Mouse (Mus musculus) hindbrain, embryonic 11.5 days (tissue): ENCODE data around the gene Cenpe. TPM values are rescaled to one million over a fixed set of nuclear protein-coding genes. Genes with fewer than 3 reads are reported as not detected.
A peak's percentile ranks its signal among the peaks of the same experiment; 100 is the strongest.

Source experiments
- ATAC-seq: fragments of 200-750 bp; cut with Nextera tagmentation; 2 replicates; pipeline ENCODE4 v1.8.0; 2017; ENCODE audit warnings: mild to moderate bottlenecking, moderate TSS enrichment, moderate library complexity; ENCODE audit not compliant: low FRiP score
- DNase-seq: peaks from one replicate; pipeline ENCODE4 v3.0.0-alpha.2; 2015; ENCODE audit warnings: low spot score
- H3K27ac ChIP-seq: fragments of 300-500 bp; sonication (generic); 2 replicates; pipeline ENCODE4 v1.5.1; 2014; ENCODE audit warnings: mild to moderate bottlenecking, low read depth, low read length
- H3K27me3 ChIP-seq: fragments of 300-500 bp; sonication (generic); 2 replicates; pipeline ENCODE4 v1.6.1; 2014; ENCODE audit warnings: mild to moderate bottlenecking, low read length, moderate library complexity, mixed read lengths; ENCODE audit not compliant: control insufficient read depth, insufficient read depth
- H3K36me3 ChIP-seq: fragments of 300-500 bp; sonication (generic); 2 replicates; pipeline ENCODE4 v1.6.1; 2014; ENCODE audit warnings: mild to moderate bottlenecking, low read length, moderate library complexity, mixed read lengths; ENCODE audit not compliant: control insufficient read depth, insufficient read depth
- H3K4me1 ChIP-seq: fragments of 300-500 bp; sonication (generic); replicated peaks from 2 replicates; pipeline ENCODE4 v1.6.1; 2014; ENCODE audit warnings: low read length, mixed read lengths; ENCODE audit not compliant: control insufficient read depth, insufficient read depth
- H3K4me2 ChIP-seq: fragments of 300-500 bp; sonication (generic); replicated peaks from 2 replicates; pipeline ENCODE4 v1.6.1; 2014; ENCODE audit warnings: mild to moderate bottlenecking, low read depth, low read length
- H3K4me3 ChIP-seq: fragments of 300-500 bp; sonication (generic); 2 replicates; pipeline ENCODE4 v1.5.1; 2014; ENCODE audit warnings: low read depth, low read length
- H3K9ac ChIP-seq: fragments of 300-500 bp; sonication (generic); 2 replicates; pipeline ENCODE4 v1.6.1; 2014; ENCODE audit warnings: low read depth, low read length
- H3K9me3 ChIP-seq: fragments of 300-500 bp; sonication (generic); 2 replicates; pipeline ENCODE4 v1.6.1; 2016; ENCODE audit warnings: low read length; ENCODE audit not compliant: control insufficient read depth
- WGBS: fragments of 180-500 bp; shearing (Covaris S2); extraction: QIAGEN DNeasy Blood & Tissue Kit; methylation state at CpG from one replicate; pipeline ENCODE4 v1.1.7; 2014; 5-methylcytosine and 5-hydroxymethylcytosine counted together
- polyA plus RNA-seq: library from polyadenylated mRNA; unstranded; fragments of >200 nt; fragmentation: Nextera tagmentation; extraction: Ambion mirVana; gene quantifications from 2 replicates; pipeline ENCODE4 v1.2.1, GENCODE M21; 2014

The Cenpe gene
- polyA plus RNA-seq, 1 experiment from 2014 or later = 43.5 TPM

- peak; percentile 51 for DNase-seq
- Histone ChIP-seq H3K27ac (no peak within 1 kb of the TSS), H3K4me2 (peak within 1 kb of the TSS; percentile 50), H3K27me3 (no peaks in the 10 kb centered on the region), H3K4me1 (no peaks in the 10 kb centered on the region; the same call in 1 of the 2 replicates), H3K36me3 (no peaks in the 10 kb centered on the region), H3K4me3 (peak within 1 kb of the TSS; percentile 25), H3K9ac (peak within 1 kb of the TSS; percentile 27; the same call in 1 of the 2 replicates), H3K9me3 (no peaks in the 10 kb centered on the region)
- ATAC-seq = peak; percentile 73
- WGBS = 19% methylated on average over 21 of the region's 28 CpGs
Measured at GRCm38 (mm10) chr3:135307411-135308259, 95.3 kb downstream of the Cenpe start, which contains the start of gene Slc9b2. Slc9b2 (plus strand) TSS chr3:135307700.

GRCm38 (mm10) chr3:135312916-135313491 is 100.7 kb downstream of the Cenpe start:
- H3K27me3 ChIP-seq = no peaks in the 10 kb centered on the region
- no peaks in the 10 kb centered on the region for H3K9me3 ChIP-seq
- H3K4me3 ChIP-seq = no peak overlapping the region
- H3K27ac ChIP-seq = no peak overlapping the region
- 27% methylated on average over 2 of the region's 2 CpGs for WGBS
- H3K4me1 ChIP-seq = no peaks in the 10 kb centered on the region; the same call in 1 of the 2 replicates
- H3K4me2 ChIP-seq = no peak overlapping the region
- H3K36me3 ChIP-seq = no peaks in the 10 kb centered on the region
- ATAC-seq (no peak), DNase-seq (no peak)
- H3K9ac ChIP-seq = no peak overlapping the region

GRCm38 (mm10) chr3:135313727-135314126 is 101.4 kb downstream of the Cenpe start:
- H3K4me2 ChIP-seq = no peak overlapping the region
- no peak overlapping the region for H3K27ac ChIP-seq
- DNase-seq (peak; percentile 51), ATAC-seq (peak; percentile 73)
- no peaks in the 10 kb centered on the region for H3K4me1 ChIP-seq
- H3K4me3 ChIP-seq = no peak overlapping the region
- no peaks in the 10 kb centered on the region for H3K36me3 ChIP-seq
- no peaks in the 10 kb centered on the region for H3K9me3 ChIP-seq
- 45% methylated on average over 2 of the region's 2 CpGs for WGBS
- no peak overlapping the region for H3K9ac ChIP-seq
- H3K27me3 ChIP-seq = no peaks in the 10 kb centered on the region

- no peaks in the 10 kb centered on the region for H3K9me3 ChIP-seq
- 68% methylated on average over 2 of the region's 2 CpGs for WGBS
- no peak overlapping the region for H3K9ac ChIP-seq
- DNase-seq = peak; percentile 21
- no peak overlapping the region for H3K27ac ChIP-seq
- no peak overlapping the region for H3K4me3 ChIP-seq
- peak; percentile 23; the same call in 1 of the 2 replicates for ATAC-seq
- no peaks in the 10 kb centered on the region for H3K4me1 ChIP-seq
- H3K36me3 ChIP-seq = no peaks in the 10 kb centered on the region
- H3K4me2 ChIP-seq = no peak overlapping the region
- H3K27me3 ChIP-seq = no peaks in the 10 kb centered on the region
Measured at GRCm38 (mm10) chr3:135314811-135315210, 102.5 kb downstream of the Cenpe start.

GRCm38 (mm10) chr3:135315720-135316425 is 103.5 kb downstream of the Cenpe start:
- H3K4me1 ChIP-seq = no peaks in the 10 kb centered on the region
- ATAC-seq = no peak
- 93% methylated on average over 9 of the region's 9 CpGs for WGBS

GRCm38 (mm10) chr3:135318331-135318730 is 106.0 kb downstream of the Cenpe start:
- Histone ChIP-seq H3K27me3 (no peaks in the 10 kb centered on the region), H3K9me3 (no peaks in the 10 kb centered on the region), H3K4me2 (no peak overlapping the region), H3K36me3 (no peaks in the 10 kb centered on the region), H3K4me3 (no peak overlapping the region), H3K27ac (no peak overlapping the region), H3K9ac (no peak overlapping the region), H3K4me1 (no peaks in the 10 kb centered on the region)
- WGBS = 88% methylated on average over 11 of the region's 11 CpGs
- ATAC-seq = no peak
- DNase-seq = no peak

More at GRCm38 (mm10) chr3:135315720-135316425, 103.5 kb downstream of the Cenpe start:
- Histone ChIP-seq H3K9ac (no peak overlapping the region), H3K4me2 (no peak overlapping the region), H3K36me3 (no peaks in the 10 kb centered on the region), H3K4me3 (no peak overlapping the region), H3K27me3 (no peaks in the 10 kb centered on the region), H3K27ac (no peak overlapping the region), H3K9me3 (no peaks in the 10 kb centered on the region)
- no peak for DNase-seq

Other genes starting within 250 kb of the Cenpe start
- gene Bdh2, start 68.7 kb downstream of the Cenpe start, polyA plus RNA-seq = 5.1 and 5.2 TPM in 2 replicates
- 1.1 and 1.9 TPM in 2 replicates for gene Slc9b2, start 95.2 kb downstream of the Cenpe start, polyA plus RNA-seq
- gene Slc9b1, start 135.5 kb downstream of the Cenpe start, polyA plus RNA-seq = not detected in 2 replicates
- gene Cisd2, start 211.4 kb downstream of the Cenpe start, polyA plus RNA-seq = 80.6 and 92.3 TPM in 2 replicates
- 662 and 666 TPM in 2 replicates for gene Ube2d3, start 225.6 kb downstream of the Cenpe start, polyA plus RNA-seq